Mouse (Mus musculus) MEL (cell line): ENCODE results near the gene Dand5. TPM values are rescaled to one million over a fixed set of nuclear protein-coding genes. Genes with fewer than 3 reads are reported as not detected.

Experiments used
- DNase-seq: peaks from one replicate; pipeline ENCODE4 v3.0.0; 2011; ENCODE audit warnings: low read depth, low spot score
- H3K27ac ChIP-seq: 2 replicates; pipeline ENCODE4 v1.5.1; 2012; ENCODE audit warnings: low read depth, mild to moderate bottlenecking, control low read depth, low read length, moderate library complexity; ENCODE audit not compliant: control insufficient read depth
- H3K27me3 ChIP-seq, 2 experiments: fragments of 150-350 bp in 1 of 2; sonication (generic) in 1 of 2; 2 replicates each; pipeline ENCODE4 v1.6.1; 2012; ENCODE audit warnings: low read length in 2 of 2, mild to moderate bottlenecking in 2 of 2, improper control_type of control experiment in 1 of 2, moderate library complexity in 1 of 2; ENCODE audit not compliant: insufficient read depth in 2 of 2, control insufficient read depth in 1 of 2
- H3K36me3 ChIP-seq, 2 experiments: 2 replicates each; pipeline ENCODE4 v1.6.1; 2012 to 2014; ENCODE audit warnings: low read length in 2 of 2, improper control_type of control experiment in 1 of 2, inconsistent platforms in 1 of 2, mild to moderate bottlenecking in 1 of 2; ENCODE audit not compliant: insufficient read depth in 2 of 2, control insufficient read depth in 1 of 2
- H3K4me1 ChIP-seq, 2 experiments: fragments of 150-350 bp in 1 of 2; sonication (generic) in 1 of 2; 2 replicates each; pipeline ENCODE4 v1.6.1; 2012; ENCODE audit warnings: low read length in 2 of 2, improper control_type of control experiment in 1 of 2, mild to moderate bottlenecking in 1 of 2; ENCODE audit not compliant: insufficient read depth in 2 of 2, control insufficient read depth in 1 of 2
- H3K4me3 ChIP-seq, 2 experiments: fragments of 150-350 bp in 1 of 2; sonication (generic) in 1 of 2; 2 replicates each; pipeline ENCODE4 v1.5.1; 2012; ENCODE audit warnings: low read depth in 2 of 2, low read length in 2 of 2, mild to moderate bottlenecking in 2 of 2, moderate library complexity in 2 of 2, control low read depth in 1 of 2, improper control_type of control experiment in 1 of 2; ENCODE audit not compliant: control insufficient read depth in 1 of 2, insufficient read depth in 1 of 2
- H3K79me2 ChIP-seq: 2 replicates; pipeline ENCODE4 v1.6.1; 2012; ENCODE audit warnings: mild to moderate bottlenecking, low read length, moderate library complexity; ENCODE audit not compliant: control insufficient read depth, poor library complexity, insufficient read depth
- H3K9ac ChIP-seq: 2 replicates; pipeline ENCODE4 v1.6.1; 2012; ENCODE audit warnings: low read depth, mild to moderate bottlenecking, control low read depth, low read length, moderate library complexity; ENCODE audit not compliant: control insufficient read depth, poor library complexity, severe bottlenecking
- H3K9me3 ChIP-seq: fragments of 150-350 bp; sonication (generic); replicated peaks from 2 replicates; pipeline ENCODE4 v1.6.1; 2012; ENCODE audit warnings: mild to moderate bottlenecking, low read length, improper control_type of control experiment, moderate library complexity; ENCODE audit not compliant: insufficient read depth
- BHLHE40 ChIP-seq: IDR thresholded peaks from 2 replicates; pipeline ENCODE4 v1.6.1; 2012; ENCODE audit warnings: low read depth, mild to moderate bottlenecking, inconsistent platforms, low read length, improper control_type of control experiment, borderline replicate concordance
- CHD1 ChIP-seq: IDR thresholded peaks from 2 replicates; pipeline ENCODE4 v1.6.1; 2012; ENCODE audit warnings: low read depth, mild to moderate bottlenecking, inconsistent platforms, low read length, improper control_type of control experiment
- E2F4 ChIP-seq: IDR thresholded peaks from 2 replicates; pipeline ENCODE4 v1.6.1; 2011; ENCODE audit warnings: low read depth, low read length, improper control_type of control experiment, borderline replicate concordance
- EP300 ChIP-seq, 2 experiments: IDR thresholded peaks; 2 replicates each; pipeline ENCODE4 v1.6.1; 2011; ENCODE audit warnings: improper control_type of control experiment in 2 of 2, low read length in 2 of 2, low read depth in 1 of 2, mild to moderate bottlenecking in 1 of 2
- ETS1 ChIP-seq: IDR thresholded peaks from 2 replicates; pipeline ENCODE4 v1.6.1; 2012; ENCODE audit warnings: low read depth, mild to moderate bottlenecking, inconsistent platforms, low read length, improper control_type of control experiment, moderate library complexity
- GATA1 ChIP-seq: IDR thresholded peaks from 2 replicates; pipeline ENCODE4 v1.6.1; 2011; ENCODE audit warnings: low read depth, low read length, improper control_type of control experiment
- HCFC1 ChIP-seq: IDR thresholded peaks from 2 replicates; pipeline ENCODE4 v1.6.1; 2012; ENCODE audit warnings: low read depth, mild to moderate bottlenecking, inconsistent platforms, low read length, improper control_type of control experiment, moderate library complexity
- MAFK ChIP-seq: IDR thresholded peaks from 2 replicates; pipeline ENCODE4 v1.6.1; 2011; ENCODE audit warnings: low read depth, mild to moderate bottlenecking, low read length, improper control_type of control experiment, borderline replicate concordance
- MAX ChIP-seq: IDR thresholded peaks from 2 replicates; pipeline ENCODE4 v1.6.1; 2011; ENCODE audit warnings: low read length, improper control_type of control experiment
- MAZ ChIP-seq: IDR thresholded peaks from 2 replicates; pipeline ENCODE4 v1.6.1; 2012; ENCODE audit warnings: low read depth, mild to moderate bottlenecking, inconsistent platforms, low read length, improper control_type of control experiment
- MEF2A ChIP-seq: IDR thresholded peaks from 2 replicates; pipeline ENCODE4 v1.6.1; 2014; ENCODE audit warnings: low read depth, mild to moderate bottlenecking, inconsistent platforms, low read length, improper control_type of control experiment; ENCODE audit not compliant: poor library complexity, insufficient replicate concordance, severe bottlenecking; ENCODE audit errors: extremely low read depth
- MXI1 ChIP-seq: IDR thresholded peaks from 2 replicates; pipeline ENCODE4 v1.6.1; 2011; ENCODE audit warnings: mild to moderate bottlenecking, low read depth, low read length, improper control_type of control experiment
- MYB ChIP-seq: IDR thresholded peaks from 2 replicates; pipeline ENCODE4 v1.6.1; 2011; ENCODE audit warnings: mild to moderate bottlenecking, low read depth, low read length, improper control_type of control experiment
- NRF1 ChIP-seq: IDR thresholded peaks from 2 replicates; pipeline ENCODE4 v1.6.1; 2014; ENCODE audit warnings: low read depth, mild to moderate bottlenecking, inconsistent platforms, low read length, improper control_type of control experiment, moderate library complexity; ENCODE audit not compliant: poor library complexity, insufficient read depth, severe bottlenecking
- POLR2A ChIP-seq, 2 experiments: IDR thresholded peaks; 2 replicates each; pipeline ENCODE4 v1.6.1; 2011 to 2012; ENCODE audit warnings: low read length in 2 of 2, mild to moderate bottlenecking in 2 of 2, control low read depth in 1 of 2, improper control_type of control experiment in 1 of 2, low read depth in 1 of 2, moderate library complexity in 1 of 2; ENCODE audit not compliant: control insufficient read depth in 1 of 2, insufficient read depth in 1 of 2, poor library complexity in 1 of 2
- POLR2AphosphoS2 ChIP-seq: IDR thresholded peaks from 2 replicates; pipeline ENCODE4 v1.6.1; 2011; ENCODE audit warnings: low read length, improper control_type of control experiment
- POLR2AphosphoS5 ChIP-seq: IDR thresholded peaks from 2 replicates; pipeline ENCODE4 v1.6.1; 2012; ENCODE audit warnings: low read depth, borderline replicate concordance, mild to moderate bottlenecking, inconsistent platforms, low read length, moderate library complexity, mixed read lengths
- RAD21 ChIP-seq: IDR thresholded peaks from 2 replicates; pipeline ENCODE4 v1.6.1; 2011; ENCODE audit warnings: mild to moderate bottlenecking, low read depth, low read length, improper control_type of control experiment
- RCOR1 ChIP-seq: IDR thresholded peaks from 2 replicates; pipeline ENCODE4 v1.6.1; 2012; ENCODE audit warnings: low read depth, mild to moderate bottlenecking, inconsistent platforms, low read length, improper control_type of control experiment
- SIN3A ChIP-seq: IDR thresholded peaks from 2 replicates; pipeline ENCODE4 v1.6.1; 2012; ENCODE audit warnings: low read length, improper control_type of control experiment, inconsistent platforms
- SMC3 ChIP-seq: IDR thresholded peaks from 2 replicates; pipeline ENCODE4 v1.6.1; 2011; ENCODE audit warnings: low read depth, low read length, improper control_type of control experiment
- TAL1 ChIP-seq: IDR thresholded peaks from 2 replicates; pipeline ENCODE4 v1.6.1; 2012; ENCODE audit warnings: mild to moderate bottlenecking, inconsistent platforms, low read length, moderate library complexity, mixed read lengths
- TBP ChIP-seq: IDR thresholded peaks from 2 replicates; pipeline ENCODE4 v1.8.0; 2011; ENCODE audit warnings: low read depth, low read length, improper control_type of control experiment
- USF1 ChIP-seq: IDR thresholded peaks from 2 replicates; pipeline ENCODE4 v1.6.1; 2014; ENCODE audit warnings: low read depth, mild to moderate bottlenecking, inconsistent platforms, low read length, improper control_type of control experiment, moderate library complexity
- USF2 ChIP-seq, 2 experiments: IDR thresholded peaks; 2 replicates each; pipeline ENCODE4 v1.6.1; 2011 to 2012; ENCODE audit warnings: improper control_type of control experiment in 2 of 2, low read length in 2 of 2, borderline replicate concordance in 1 of 2, inconsistent platforms in 1 of 2, low read depth in 1 of 2, mild to moderate bottlenecking in 1 of 2; ENCODE audit not compliant: insufficient read depth in 1 of 2
- ZMIZ1 ChIP-seq: IDR thresholded peaks from 2 replicates; pipeline ENCODE4 v1.6.1; 2012; ENCODE audit warnings: low read depth, mild to moderate bottlenecking, inconsistent platforms, low read length, improper control_type of control experiment, moderate library complexity
- ZNF384 ChIP-seq: IDR thresholded peaks from 2 replicates; pipeline ENCODE4 v1.6.1; 2012; ENCODE audit warnings: low read depth, mild to moderate bottlenecking, inconsistent platforms, low read length, improper control_type of control experiment
- polyA plus RNA-seq, 2 experiments: library from polyadenylated mRNA; stranded (reverse) in 1 of 2; unstranded in 1 of 2; fragments of >175 nt in 1 of 2; fragments of >200 nt in 1 of 2; gene quantifications; 2 replicates each; pipeline versions ENCODE4 v1.2.1 to v1.2.4; 2012; ENCODE audit warnings: low replicate concordance in 2 of 2, low read depth in 1 of 2; ENCODE audit not compliant: insufficient read length in 2 of 2, insufficient read depth in 1 of 2, missing spikeins in 1 of 2
- total RNA-seq: library from RNA; depleted of rRNA; stranded (reverse); fragments of 300-350 nt; gene quantifications from 2 replicates; pipeline ENCODE4 v1.2.3, GENCODE M21; 2012

Gene Dand5
- total and polyA plus RNA-seq, 3 experiments = 1.7 to 2.2 TPM; not detected in 1

- Histone ChIP-seq H3K4me3 (no peak overlapping the region), H3K79me2 (peaks cover 5% of the 10 kb centered on the region; the same call in 1 of the 2 replicates), H3K27ac (no peak overlapping the region), H3K27me3 (no peaks in the 10 kb centered on the region), H3K36me3 (no peaks in the 10 kb centered on the region; a peak in 1 of 4 replicates), H3K9me3 (no peaks in the 10 kb centered on the region), H3K4me1 (no peaks in the 10 kb centered on the region), H3K9ac (no peak overlapping the region)
- TF ChIP-seq RCOR1 (no peak), MAFK (no peak), POLR2AphosphoS2 (no peak), EP300 (IDR thresholded peaks at IDR 0.05; ENCODE audit: low read depth in 1 of 2, low read length in 2 of 2) (no peak), BHLHE40 (no peak), RAD21 (no peak), MYB (no peak), CHD1 (no peak), ETS1 (no peak), USF1 (no peak), NRF1 (no peak), MEF2A (no peak), USF2 (IDR thresholded peaks at IDR 0.05; ENCODE audit: borderline replicate concordance in 1 of 2, insufficient read depth in 1 of 2, low read depth in 1 of 2, low read length in 2 of 2) (no peak), SMC3 (no peak), TBP (no peak), POLR2AphosphoS5 (no peak), MXI1 (no peak)
- no peak for DNase-seq
Measured at GRCm38 (mm10) chr8:84783919-84784581, 38.6 kb downstream of the Dand5 start.

GRCm38 (mm10) chr8:84783198-84783918, 39.3 kb downstream of the Dand5 start:
- no peaks in the 10 kb centered on the region for H3K9me3 ChIP-seq
- H3K36me3 ChIP-seq = no peaks in the 10 kb centered on the region; a peak in 1 of 4 replicates
- H3K4me1 ChIP-seq = no peaks in the 10 kb centered on the region
- no peak for DNase-seq
- H3K27ac ChIP-seq = no peak overlapping the region
- no peaks in the 10 kb centered on the region for H3K27me3 ChIP-seq
- no peak overlapping the region for H3K9ac ChIP-seq
- H3K79me2 ChIP-seq = peaks cover 2% of the 10 kb centered on the region; the same call in 1 of the 2 replicates
- no peak overlapping the region for H3K4me3 ChIP-seq
- TF ChIP-seq ETS1 (no peak), E2F4 (no peak), POLR2AphosphoS2 (no peak), USF1 (no peak), TAL1 (no peak), HCFC1 (no peak), GATA1 (no peak), BHLHE40 (no peak), MAX (no peak), SIN3A (no peak), POLR2AphosphoS5 (no peak), TBP (no peak), MXI1 (no peak), RAD21 (no peak), MAZ (no peak), SMC3 (no peak), ZMIZ1 (no peak), ZNF384 (no peak), POLR2A (IDR thresholded peaks at IDR 0.05; ENCODE audit: control insufficient read depth in 1 of 2, insufficient read depth in 1 of 2, low read depth in 1 of 2, low read length in 2 of 2, poor library complexity in 1 of 2) (no peak)
- TF ChIP-seq, all 39 proteins: peak for 0
